Mouse (Mus musculus): ENCODE results near the gene Cfap61.

GRCm38 (mm10) chr2:145997956-145998525 lies 63.5 kb downstream of the Cfap61 start:
- no peak for TF ChIP-seq CTCF (IDR thresholded peaks at IDR 0.05; ENCODE audit: low read depth)
- TF ChIP-seq EP300 (IDR thresholded peaks at IDR 0.05; ENCODE audit: low read depth), result no peak
